Mouse (Mus musculus) bone marrow macrophage, adult 2 months (primary cell): ENCODE results near the gene Btg3.

ENCODE experiments used
- CTCF ChIP-seq: IDR thresholded peaks from 2 replicates; pipeline ENCODE4 v1.5.1; 2012; ENCODE audit warnings: low read depth, mild to moderate bottlenecking, low read length, moderate library complexity
- POLR2A ChIP-seq: IDR thresholded peaks from 2 replicates; pipeline ENCODE4 v1.6.1; 2012; ENCODE audit warnings: mild to moderate bottlenecking, low read depth, low read length, borderline replicate concordance

DNA sequence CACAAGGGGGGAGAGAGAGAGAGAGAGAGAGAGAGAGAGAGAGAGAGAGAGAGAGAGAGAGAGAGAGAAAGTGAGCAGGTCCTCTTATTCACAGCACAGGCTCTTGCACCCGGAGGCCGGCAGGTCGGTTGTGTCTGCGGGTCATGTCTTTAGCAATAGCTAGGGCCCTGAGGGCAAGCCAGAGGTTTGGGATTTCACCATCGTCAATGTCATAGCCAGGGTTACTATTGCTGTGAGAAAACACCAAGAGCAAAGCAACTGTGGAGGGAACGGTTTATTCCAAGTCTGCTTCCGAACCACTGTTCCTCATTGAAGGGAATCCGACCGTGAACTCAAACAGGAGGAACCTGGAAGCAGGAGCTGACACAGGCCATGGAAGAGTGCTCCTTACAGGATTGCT is 80.9 kb downstream of the Btg3 start:
- no peak for TF ChIP-seq CTCF
- no peak for TF ChIP-seq POLR2A
